Mouse (Mus musculus) midbrain, postnatal 0 days (tissue): ENCODE measurements at regions not wholly inside any gene's neighbourhood (a gene's known extent, or its start where the extent isn't known, plus 50 kb on each side); places are given as distances from the start of the nearest gene placed in this dataset.
A peak's percentile ranks its signal among the peaks of the same experiment; 100 is the strongest.

ENCODE experiments used
- ATAC-seq: fragments of 200-750 bp; cut with Nextera tagmentation; 2 replicates; pipeline ENCODE4 v1.8.0; 2017; ENCODE audit warnings: moderate number of reproducible peaks, mild to moderate bottlenecking, moderate TSS enrichment, moderate library complexity; ENCODE audit not compliant: low FRiP score
- DNase-seq: peaks from one replicate; pipeline ENCODE4 v3.0.0-alpha.2; 2015; ENCODE audit warnings: low spot score
- H3K27ac ChIP-seq: fragments of 300-500 bp; sonication (generic); 2 replicates; pipeline ENCODE4 v1.5.1; 2014; ENCODE audit warnings: low read depth, mild to moderate bottlenecking, low read length, mixed read lengths
- H3K27me3 ChIP-seq: fragments of 300-500 bp; sonication (generic); 2 replicates; pipeline ENCODE4 v1.6.1; 2014; ENCODE audit warnings: low read length, control low read depth, mixed read lengths; ENCODE audit not compliant: insufficient read depth
- H3K36me3 ChIP-seq: fragments of 300-500 bp; sonication (generic); 2 replicates; pipeline ENCODE4 v1.6.1; 2014; ENCODE audit warnings: low read length, control low read depth, mixed read lengths; ENCODE audit not compliant: insufficient read depth
- H3K4me1 ChIP-seq: fragments of 300-500 bp; sonication (generic); 2 replicates; pipeline ENCODE4 v1.6.1; 2014; ENCODE audit warnings: mild to moderate bottlenecking, control low read depth, antibody characterized with exemption, low read length, mixed read lengths; ENCODE audit not compliant: insufficient read depth
- H3K4me2 ChIP-seq: fragments of 300-500 bp; sonication (generic); 2 replicates; pipeline ENCODE4 v1.6.1; 2014; ENCODE audit warnings: low read depth, mild to moderate bottlenecking, low read length, mixed read lengths; ENCODE audit not compliant: poor library complexity, severe bottlenecking
- H3K4me3 ChIP-seq: fragments of 300-500 bp; sonication (generic); 2 replicates; pipeline ENCODE4 v1.5.1; 2014; ENCODE audit warnings: low read depth, mild to moderate bottlenecking, low read length, moderate library complexity
- H3K9ac ChIP-seq: fragments of 300-500 bp; sonication (generic); replicated peaks from 2 replicates; pipeline ENCODE4 v1.6.1; 2014; ENCODE audit warnings: mild to moderate bottlenecking, low read length, moderate library complexity, mixed read lengths; ENCODE audit not compliant: poor library complexity, severe bottlenecking
- H3K9me3 ChIP-seq: fragments of 300-500 bp; sonication (generic); 2 replicates; pipeline ENCODE4 v1.6.1; 2016; ENCODE audit warnings: low read length, control low read depth
- CTCF ChIP-seq: IDR thresholded peaks from 2 replicates; pipeline ENCODE4 v1.5.1; 2016; ENCODE audit warnings: antibody characterized with exemption, mild to moderate bottlenecking
- WGBS: fragments of 180-500 bp; shearing (Covaris S2); extraction: QIAGEN DNeasy Blood & Tissue Kit; methylation state at CpG from one replicate; pipeline ENCODE4 v1.1.7; 2014; 5-methylcytosine and 5-hydroxymethylcytosine counted together

GRCm38 (mm10) chr7:36829710-36830109 lies 131.8 kb downstream of the Tshz3 start:
- no peaks in the 10 kb centered on the region for H3K9me3 ChIP-seq
- no peak for ATAC-seq

DNA sequence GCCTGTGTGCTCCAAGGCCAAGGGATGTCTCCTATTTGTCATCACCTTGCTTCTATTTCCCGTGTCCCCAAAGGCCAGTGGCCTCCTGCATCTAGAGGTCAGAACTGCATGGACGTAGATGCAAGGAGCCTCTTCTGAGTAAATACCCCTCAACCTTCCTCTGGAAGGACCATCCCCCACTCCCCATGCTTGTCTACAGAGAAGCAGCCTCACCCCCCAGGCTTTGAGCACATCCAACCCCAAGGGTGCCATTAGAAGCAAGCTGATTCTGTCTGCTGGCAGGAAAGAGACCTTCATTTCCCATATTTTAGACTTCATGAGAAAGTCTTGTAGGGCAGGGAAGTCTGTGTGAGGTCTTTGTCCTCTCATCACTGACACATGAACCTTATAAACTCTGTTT lies 132.2 kb downstream of the Tshz3 start:
- DNase-seq = no peak
- TF ChIP-seq CTCF = no peak
- Histone ChIP-seq H3K36me3 (no peaks in the 10 kb centered on the region), H3K27ac (no peak overlapping the region), H3K9ac (no peak overlapping the region), H3K4me3 (no peak overlapping the region), H3K4me2 (no peak overlapping the region), H3K4me1 (no peaks in the 10 kb centered on the region), H3K27me3 (no peaks in the 10 kb centered on the region), H3K9me3 (no peaks in the 10 kb centered on the region)
- WGBS = 89% methylated on average over 2 of the region's 2 CpGs
- ATAC-seq = no peak

More at GRCm38 (mm10) chr7:36829710-36830109, 131.8 kb downstream of the Tshz3 start:
- Histone ChIP-seq H3K27ac (no peak overlapping the region), H3K4me2 (no peak overlapping the region), H3K4me3 (no peak overlapping the region), H3K9ac (no peak overlapping the region), H3K36me3 (no peaks in the 10 kb centered on the region), H3K27me3 (no peaks in the 10 kb centered on the region), H3K4me1 (no peaks in the 10 kb centered on the region)
- no peak for TF ChIP-seq CTCF
- no peak for DNase-seq
- WGBS = 64% methylated on average over 8 of the region's 8 CpGs

GRCm38 (mm10) chr7:36848279-36848678 lies 150.4 kb downstream of the Tshz3 start:
- no peak overlapping the region for H3K4me3 ChIP-seq
- no peaks in the 10 kb centered on the region for H3K9me3 ChIP-seq
- DNase-seq (no peak), ATAC-seq (no peak)
- H3K9ac ChIP-seq = no peak overlapping the region
- H3K27me3 ChIP-seq = no peaks in the 10 kb centered on the region
- no peak overlapping the region for H3K4me2 ChIP-seq
- TF ChIP-seq CTCF = no peak
- H3K36me3 ChIP-seq = no peaks in the 10 kb centered on the region
- no peaks in the 10 kb centered on the region for H3K4me1 ChIP-seq
- H3K27ac ChIP-seq = no peak overlapping the region
- WGBS = 89% methylated on average over 2 of the region's 2 CpGs

GRCm38 (mm10) chr7:36851275-36851889 lies 153.5 kb downstream of the Tshz3 start:
- no peaks in the 10 kb centered on the region for H3K36me3 ChIP-seq
- H3K27me3 ChIP-seq = no peaks in the 10 kb centered on the region
- H3K4me3 ChIP-seq = no peak overlapping the region
- no peak overlapping the region for H3K4me2 ChIP-seq
- no peak overlapping the region for H3K9ac ChIP-seq
- no peak for ATAC-seq
- no peaks in the 10 kb centered on the region for H3K9me3 ChIP-seq
- 92% methylated on average over 4 of the region's 4 CpGs for WGBS
- DNase-seq = no peak
- no peaks in the 10 kb centered on the region for H3K4me1 ChIP-seq
- H3K27ac ChIP-seq = no peak overlapping the region
- no peak for TF ChIP-seq CTCF

DNA sequence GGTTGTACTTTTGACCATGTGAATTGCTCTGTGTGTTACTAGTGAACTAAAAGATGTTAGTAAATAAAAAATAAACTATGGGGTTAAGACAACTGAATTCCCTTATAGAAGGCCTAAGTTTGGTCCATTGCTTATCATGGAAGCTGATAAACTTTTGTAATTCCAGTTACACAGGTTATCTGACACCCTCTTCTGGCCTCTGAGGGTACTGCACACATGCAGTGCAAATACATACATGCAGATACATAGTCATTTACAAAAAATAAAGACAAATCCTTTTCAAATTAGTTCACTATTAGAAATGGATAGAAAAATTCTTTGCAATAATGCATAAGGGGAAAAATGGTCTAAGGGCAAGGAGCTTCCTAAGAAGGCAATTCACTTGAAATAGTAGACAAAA lies 156.4 kb downstream of the Tshz3 start:
- Histone ChIP-seq H3K4me2 (no peak overlapping the region), H3K27ac (no peak overlapping the region), H3K4me1 (no peaks in the 10 kb centered on the region), H3K27me3 (no peaks in the 10 kb centered on the region), H3K36me3 (no peaks in the 10 kb centered on the region), H3K4me3 (no peak overlapping the region), H3K9me3 (no peaks in the 10 kb centered on the region), H3K9ac (no peak overlapping the region)
- peak; percentile 21; the same call in 1 of the 2 replicates for TF ChIP-seq CTCF
- DNase-seq = no peak
- ATAC-seq = no peak

GRCm38 (mm10) chr7:36859428-36859827 lies 161.5 kb downstream of the Tshz3 start:
- no peak for DNase-seq
- H3K4me1 ChIP-seq = no peaks in the 10 kb centered on the region
- no peak for TF ChIP-seq CTCF
- H3K4me3 ChIP-seq = no peak overlapping the region
- 91% methylated on average over 7 of the region's 7 CpGs for WGBS
- no peak for ATAC-seq
- no peak overlapping the region for H3K9ac ChIP-seq
- H3K9me3 ChIP-seq = no peaks in the 10 kb centered on the region
- no peaks in the 10 kb centered on the region for H3K36me3 ChIP-seq
- H3K4me2 ChIP-seq = no peak overlapping the region
- no peak overlapping the region for H3K27ac ChIP-seq
- no peaks in the 10 kb centered on the region for H3K27me3 ChIP-seq
